9 mouse cellular contexts compared by ENCODE assay signal in the genomic region with DNA sequence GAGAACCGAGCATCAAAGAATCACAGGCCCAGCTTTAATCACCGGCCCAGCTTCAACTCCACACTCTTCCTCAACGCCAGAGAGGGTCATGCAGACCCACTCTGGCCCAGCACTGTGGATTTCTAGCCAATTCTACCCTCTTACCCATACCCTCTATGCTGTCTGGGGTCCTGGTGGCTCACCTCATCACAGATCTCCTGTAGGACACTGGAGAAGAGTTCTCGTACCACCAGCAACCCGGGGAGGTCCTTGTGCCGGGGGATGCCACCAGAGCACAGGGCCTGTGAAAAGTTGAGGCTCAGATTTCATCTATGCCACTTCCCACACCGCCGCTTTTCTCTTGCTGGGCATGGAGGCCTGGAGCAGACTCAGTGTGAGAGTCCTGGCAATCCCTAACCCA. TPM values are rescaled to one million over a fixed set of nuclear protein-coding genes. Genes with fewer than 3 reads are reported as not detected.
DNase-seq lines count a peak whose midpoint lies in the region; ATAC-seq and TF ChIP-seq lines count a peak whose summit lies in the region.
"Had no signal": no experiment of that assay in that cellular context is flagged by ENCODE, and none has a peak within 500 bp of the region (broad histone marks: within the 10 kb centered on the region; RNA-seq: fewer than 3 reads in every experiment).

No protein-coding gene starts in this region.

- in situ Hi-C loops in ES-E14 (cut with MboI; ENCODE audit: low sequenced_read_pairs in 2 of 2, unreplicated experiment in 2 of 2) = no loop called here

- H3K9me3 ChIP-seq in ES-E14 (ENCODE audit: control insufficient read depth, insufficient read depth, low read depth, low read length) = no peaks in the 10 kb centered on the region
- H3K9me3 ChIP-seq in limb, embryonic 15.5 days = no peaks in the 10 kb centered on the region

- no peak for ATAC-seq in limb, embryonic 15.5 days (ENCODE audit: insufficient number of reproducible peaks, low FRiP score, low TSS enrichment, low read depth)
- no peak for ATAC-seq in frontal cortex, adult (ENCODE audit: low TSS enrichment)
- ATAC-seq: forebrain, embryonic 16.5 days had no signal

- H3K9ac ChIP-seq in ES-E14 (ENCODE audit: insufficient read depth, low read depth, low read length, poor library complexity, severe bottlenecking) = 0 out of 2 replicates have a peak overlapping the region, but pooled peaks have one; percentile 36
- no peak overlapping the region for H3K9ac ChIP-seq in limb, embryonic 15.5 days

- no peak for DNase-seq in cerebellum, adult 2 months
- DNase-seq in cerebellum, postnatal 10 days = no peak
- DNase-seq in kidney, adult 9 months = peak; percentile 13
- no peak for DNase-seq in kidney, adult 18-20 months
- no peak for DNase-seq in ES-E14 (ENCODE audit: low read depth, low spot score)
- no peak for DNase-seq in embryo, embryonic 11 days

- no peaks in the 10 kb centered on the region for H3K27me3 ChIP-seq in cerebellum, adult 2 months (ENCODE audit: control insufficient read depth, insufficient read depth, low read length)
- no peaks in the 10 kb centered on the region for H3K27me3 ChIP-seq in limb, embryonic 15.5 days

- peaks cover 12% of the 10 kb centered on the region for H3K4me1 ChIP-seq in cerebellum, adult 2 months (ENCODE audit: control insufficient read depth, insufficient read depth, low read length)
- peaks cover 4 to 21% of the 10 kb centered on the region in 2 experiments; a peak in 3 of 4 replicates for H3K4me1 ChIP-seq in ES-E14 (ENCODE audit: control insufficient read depth in 2 of 2, insufficient read depth in 2 of 2, low read length in 2 of 2, poor library complexity in 1 of 2)
- H3K4me1 ChIP-seq in limb, embryonic 15.5 days = peaks cover 43% of the 10 kb centered on the region

- peaks cover 13% of the 10 kb centered on the region for H3K36me3 ChIP-seq in ES-E14 (ENCODE audit: control insufficient read depth, insufficient read depth, low read length, poor library complexity, severe bottlenecking)
- H3K36me3 ChIP-seq in limb, embryonic 15.5 days = peaks cover 18% of the 10 kb centered on the region

- no peak overlapping the region for H3K4me2 ChIP-seq in limb, embryonic 15.5 days

- WGBS in cerebellum, adult 2 months = 79% methylated on average over 8 of the region's 8 CpGs
- WGBS in limb, embryonic 15.5 days = 82% methylated on average over 8 of the region's 8 CpGs

- TF ChIP-seq CTCF in cerebellum, adult 2 months (IDR thresholded peaks at IDR 0.05; ENCODE audit: borderline replicate concordance, insufficient read depth, low read depth, low read length) = no peak

- TF ChIP-seq POLR2A in cerebellum, adult 2 months (IDR thresholded peaks at IDR 0.05; ENCODE audit: borderline replicate concordance, insufficient read depth, low read length) = no peak

- H3K4me3 ChIP-seq in cerebellum, adult 2 months (replicated peaks; ENCODE audit: insufficient read depth, low read depth, low read length) = peak overlapping the region; percentile 72
- H3K4me3 ChIP-seq in ES-E14 (ENCODE audit: insufficient read depth in 1 of 2, low read depth in 1 of 2, low read length in 2 of 2, poor library complexity in 1 of 2, severe bottlenecking in 1 of 2) = no peak overlapping the region
- H3K4me3 ChIP-seq in limb, embryonic 15.5 days = peak overlapping the region; percentile 63; the same call in 1 of the 2 replicates

- no peak overlapping the region for H3K27ac ChIP-seq in cerebellum, adult 2 months (ENCODE audit: insufficient read depth, low read length)
- no peak overlapping the region for H3K27ac ChIP-seq in ES-E14 (ENCODE audit: insufficient read depth, low read depth, low read length, poor library complexity, severe bottlenecking)
- no peak overlapping the region for H3K27ac ChIP-seq in limb, embryonic 15.5 days

TF ChIP-seq in ES-E14, 5 proteins besides CTCF, POLR2A, EP300 and RAD21:
- TF ChIP-seq HCFC1 (IDR thresholded peaks at IDR 0.05; ENCODE audit: borderline replicate concordance, insufficient read depth, low read length) (no peak), ZNF384 (IDR thresholded peaks at IDR 0.05; ENCODE audit: low read depth, low read length) (no peak)
TF ChIP-seq in ES-E14: peak in this region for 0.

RNA-seq across cellular contexts. Expression of gene Nudt22, which starts 1.4 kb away (rescaled TPM):
- 40.4 and 43.5 TPM in 2 replicates for polyA plus RNA-seq in cerebellum, adult 2 months (2012; rRNA removed)
- total RNA-seq in ES-E14 (2012; rRNA removed) = 12.7 and 13.2 TPM in 2 replicates
- polyA plus RNA-seq in limb, embryonic 15.5 days (2015; fragmentation: Nextera tagmentation; extraction: Ambion mirVana) = 21.7 and 24.1 TPM in 2 replicates

RNA-seq across cellular contexts. Expression of gene Trpt1, which starts 1.4 kb away (rescaled TPM):
- 29.6 and 31.3 TPM in 2 replicates for polyA plus RNA-seq in cerebellum, adult 2 months (2012; rRNA removed)
- total RNA-seq in ES-E14 (2012; rRNA removed) = 5.0 and 6.9 TPM in 2 replicates
- 11.9 and 12.2 TPM in 2 replicates for polyA plus RNA-seq in limb, embryonic 15.5 days (2015; fragmentation: Nextera tagmentation; extraction: Ambion mirVana)

RNA-seq across cellular contexts. Expression of gene Dnajc4, which starts 2.1 kb away (rescaled TPM):
- 63.6 and 66.4 TPM in 2 replicates for polyA plus RNA-seq in cerebellum, adult 2 months (2012; rRNA removed)
- total RNA-seq in ES-E14 (2012; rRNA removed) = 14.0 and 22.0 TPM in 2 replicates
- polyA plus RNA-seq in limb, embryonic 15.5 days (2015; fragmentation: Nextera tagmentation; extraction: Ambion mirVana) = 23.8 and 30.6 TPM in 2 replicates

RNA-seq across cellular contexts. Expression of gene Vegfb, which starts 7.0 kb away (rescaled TPM):
- polyA plus RNA-seq in cerebellum, adult 2 months (2012; rRNA removed) = 90.4 and 100.0 TPM in 2 replicates
- total RNA-seq in ES-E14 (2012; rRNA removed) = 10.0 and 14.3 TPM in 2 replicates
- polyA plus RNA-seq in limb, embryonic 15.5 days (2015; fragmentation: Nextera tagmentation; extraction: Ambion mirVana) = 39.9 and 46.3 TPM in 2 replicates

RNA-seq across cellular contexts. Expression of gene Fkbp2, which starts 14.2 kb away (rescaled TPM):
- 214 and 257 TPM in 2 replicates for polyA plus RNA-seq in cerebellum, adult 2 months (2012; rRNA removed)
- total RNA-seq in ES-E14 (2012; rRNA removed) = 51.0 and 64.0 TPM in 2 replicates
- 117 and 124 TPM in 2 replicates for polyA plus RNA-seq in limb, embryonic 15.5 days (2015; fragmentation: Nextera tagmentation; extraction: Ambion mirVana)

Comparison
In these comparisons a context has a peak if more than half of its experiments do, and no peak if none do; other contexts are left out.
1. H3K4me3 ChIP-seq: peak in cerebellum, adult 2 months (single experiment) and limb, embryonic 15.5 days (single experiment); none in ES-E14 (0 of 2).